Mouse (Mus musculus) hindbrain, embryonic 11.5 days (tissue): ENCODE results near the gene Kyat1. TPM values are rescaled to one million over a fixed set of nuclear protein-coding genes. Genes with fewer than 3 reads are reported as not detected.

ENCODE experiments used
- ATAC-seq: fragments of 200-750 bp; cut with Nextera tagmentation; 2 replicates; pipeline ENCODE4 v1.8.0; 2017; ENCODE audit warnings: mild to moderate bottlenecking, moderate TSS enrichment, moderate library complexity; ENCODE audit not compliant: low FRiP score
- DNase-seq: peaks from one replicate; pipeline ENCODE4 v3.0.0-alpha.2; 2015; ENCODE audit warnings: low spot score
- H3K27ac ChIP-seq: fragments of 300-500 bp; sonication (generic); 2 replicates; pipeline ENCODE4 v1.5.1; 2014; ENCODE audit warnings: mild to moderate bottlenecking, low read depth, low read length
- H3K27me3 ChIP-seq: fragments of 300-500 bp; sonication (generic); 2 replicates; pipeline ENCODE4 v1.6.1; 2014; ENCODE audit warnings: mild to moderate bottlenecking, low read length, moderate library complexity, mixed read lengths; ENCODE audit not compliant: control insufficient read depth, insufficient read depth
- H3K36me3 ChIP-seq: fragments of 300-500 bp; sonication (generic); 2 replicates; pipeline ENCODE4 v1.6.1; 2014; ENCODE audit warnings: mild to moderate bottlenecking, low read length, moderate library complexity, mixed read lengths; ENCODE audit not compliant: control insufficient read depth, insufficient read depth
- H3K4me1 ChIP-seq: fragments of 300-500 bp; sonication (generic); replicated peaks from 2 replicates; pipeline ENCODE4 v1.6.1; 2014; ENCODE audit warnings: low read length, mixed read lengths; ENCODE audit not compliant: control insufficient read depth, insufficient read depth
- H3K4me2 ChIP-seq: fragments of 300-500 bp; sonication (generic); replicated peaks from 2 replicates; pipeline ENCODE4 v1.6.1; 2014; ENCODE audit warnings: mild to moderate bottlenecking, low read depth, low read length
- H3K4me3 ChIP-seq: fragments of 300-500 bp; sonication (generic); 2 replicates; pipeline ENCODE4 v1.5.1; 2014; ENCODE audit warnings: low read depth, low read length
- H3K9ac ChIP-seq: fragments of 300-500 bp; sonication (generic); 2 replicates; pipeline ENCODE4 v1.6.1; 2014; ENCODE audit warnings: low read depth, low read length
- H3K9me3 ChIP-seq: fragments of 300-500 bp; sonication (generic); 2 replicates; pipeline ENCODE4 v1.6.1; 2016; ENCODE audit warnings: low read length; ENCODE audit not compliant: control insufficient read depth
- WGBS: fragments of 180-500 bp; shearing (Covaris S2); extraction: QIAGEN DNeasy Blood & Tissue Kit; methylation state at CpG from one replicate; pipeline ENCODE4 v1.1.7; 2014; 5-methylcytosine and 5-hydroxymethylcytosine counted together
- polyA plus RNA-seq: library from polyadenylated mRNA; unstranded; fragments of >200 nt; fragmentation: Nextera tagmentation; extraction: Ambion mirVana; gene quantifications from 2 replicates; pipeline ENCODE4 v1.2.1, GENCODE M21; 2014

The Kyat1 gene
- polyA plus RNA-seq, 1 experiment from 2014 or later = 9.4 TPM

DNA sequence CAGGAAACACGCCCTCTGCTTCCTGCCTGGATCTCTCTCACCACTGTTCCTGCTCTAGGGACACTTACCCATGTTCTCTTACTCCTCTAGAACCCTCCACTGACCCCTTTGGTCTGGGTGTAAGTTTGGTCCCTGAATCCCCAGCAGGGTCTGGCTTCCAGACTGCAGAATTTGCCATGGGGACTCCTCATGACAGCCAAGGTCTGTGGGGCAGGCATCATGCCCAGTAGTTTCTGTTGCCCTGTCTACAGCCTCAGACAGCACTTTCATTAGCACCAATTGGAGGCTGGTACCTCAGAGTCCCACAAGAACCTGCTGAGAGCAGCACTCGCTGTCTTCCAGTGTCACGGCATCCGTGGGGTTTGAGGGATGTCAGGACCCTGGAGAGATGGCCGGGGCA is 2.2 kb upstream of the Kyat1 start:
- Histone ChIP-seq H3K27me3 (no peaks in the 10 kb centered on the region), H3K9ac (no peak overlapping the region), H3K4me3 (no peak overlapping the region), H3K4me2 (no peak overlapping the region), H3K9me3 (no peaks in the 10 kb centered on the region), H3K36me3 (no peaks in the 10 kb centered on the region), H3K27ac (no peak overlapping the region), H3K4me1 (0 out of 2 replicates have a peak, but pooled peaks cover 7% of the 10 kb centered on the region)
- DNase-seq = no peak
- WGBS = 82% methylated on average over 5 of the region's 5 CpGs
- no peak for ATAC-seq

DNA sequence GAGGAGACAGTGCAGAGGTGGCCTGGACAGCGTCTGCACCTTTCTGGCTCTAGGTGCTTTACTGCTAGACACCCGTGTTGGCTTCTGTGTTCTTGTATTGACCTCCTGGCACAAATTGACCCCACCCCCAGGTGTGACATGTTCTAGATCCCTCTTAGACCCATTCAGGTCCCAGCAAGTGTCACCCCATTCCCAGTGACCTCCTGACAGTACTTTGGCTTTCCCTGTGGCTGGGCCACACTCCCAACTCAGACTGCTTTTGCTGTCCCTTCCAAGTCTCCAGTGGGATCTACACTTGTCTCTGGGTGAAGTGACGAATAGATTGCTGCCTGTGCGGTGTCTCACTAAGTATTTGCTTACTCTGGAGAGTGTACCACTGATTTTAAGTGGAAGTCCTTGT is 1.8 kb upstream of the Kyat1 start:
- H3K4me3 ChIP-seq = no peak overlapping the region
- no peaks in the 10 kb centered on the region for H3K36me3 ChIP-seq
- 0 out of 2 replicates have a peak, but pooled peaks cover 7% of the 10 kb centered on the region for H3K4me1 ChIP-seq
- DNase-seq (no peak), ATAC-seq (no peak)
- no peak overlapping the region for H3K27ac ChIP-seq
- H3K9ac ChIP-seq = no peak overlapping the region
- WGBS = 88% methylated on average over 4 of the region's 4 CpGs
- no peak overlapping the region for H3K4me2 ChIP-seq
- H3K27me3 ChIP-seq = no peaks in the 10 kb centered on the region
- no peaks in the 10 kb centered on the region for H3K9me3 ChIP-seq

DNA sequence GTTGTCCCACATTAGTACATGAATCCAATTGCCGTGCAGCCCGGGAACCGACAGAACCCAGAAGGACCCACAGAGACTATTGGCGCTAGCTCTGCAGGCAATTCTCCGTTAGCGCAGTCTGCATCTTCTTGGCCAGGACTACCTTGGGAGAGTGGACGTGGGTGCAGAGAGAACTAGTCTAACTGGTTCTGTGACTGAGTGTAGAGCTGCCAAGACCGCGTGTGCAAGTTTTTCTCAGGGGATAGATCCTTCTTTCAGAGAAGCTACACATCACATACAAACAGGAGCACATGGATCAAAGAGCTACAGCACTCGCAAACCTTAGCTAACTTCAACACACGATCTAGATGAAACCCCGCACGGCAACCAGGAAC is 405 bp downstream of the Kyat1 start:
- Histone ChIP-seq H3K9ac (peak overlapping the region; percentile 35), H3K4me1 (0 out of 2 replicates have a peak, but pooled peaks cover 7% of the 10 kb centered on the region), H3K4me2 (peak overlapping the region; percentile 82), H3K4me3 (peak overlapping the region; percentile 65), H3K36me3 (no peaks in the 10 kb centered on the region), H3K9me3 (no peaks in the 10 kb centered on the region), H3K27ac (0 out of 2 replicates have a peak overlapping the region, but pooled peaks have one; percentile 37), H3K27me3 (no peaks in the 10 kb centered on the region)
- DNase-seq (no peak), ATAC-seq (peak; percentile 14; the same call in 1 of the 2 replicates)
- WGBS = 3% methylated on average over 13 of the region's 13 CpGs

DNA sequence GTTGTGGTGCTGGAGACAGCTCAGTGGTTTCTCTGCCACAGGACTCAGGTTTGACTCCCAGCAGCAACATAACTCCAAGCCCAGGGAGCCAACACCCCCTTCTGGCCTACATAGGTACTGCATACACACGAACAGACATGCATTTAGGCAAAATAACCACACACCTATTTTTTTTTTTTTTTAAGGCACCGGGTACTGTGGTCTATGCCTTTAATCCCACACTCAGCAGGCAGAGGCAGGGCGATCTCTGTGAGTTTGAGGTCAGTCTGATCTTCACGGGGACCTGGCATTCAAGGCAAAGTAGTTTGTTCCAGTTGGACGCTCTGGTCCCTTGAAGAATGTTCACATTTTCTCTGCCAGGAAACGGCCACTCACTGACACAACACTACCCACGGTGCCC is 2.2 kb downstream of the Kyat1 start:
- DNase-seq (peak; percentile 33), ATAC-seq (no peak)
- H3K4me2 ChIP-seq = no peak overlapping the region
- H3K9me3 ChIP-seq = no peaks in the 10 kb centered on the region
- H3K4me3 ChIP-seq = no peak overlapping the region
- H3K27ac ChIP-seq = no peak overlapping the region
- H3K4me1 ChIP-seq = 0 out of 2 replicates have a peak, but pooled peaks cover 7% of the 10 kb centered on the region
- no peaks in the 10 kb centered on the region for H3K27me3 ChIP-seq
- H3K9ac ChIP-seq = no peak overlapping the region
- 76% methylated on average over 7 of the region's 7 CpGs for WGBS
- H3K36me3 ChIP-seq = no peaks in the 10 kb centered on the region

DNA sequence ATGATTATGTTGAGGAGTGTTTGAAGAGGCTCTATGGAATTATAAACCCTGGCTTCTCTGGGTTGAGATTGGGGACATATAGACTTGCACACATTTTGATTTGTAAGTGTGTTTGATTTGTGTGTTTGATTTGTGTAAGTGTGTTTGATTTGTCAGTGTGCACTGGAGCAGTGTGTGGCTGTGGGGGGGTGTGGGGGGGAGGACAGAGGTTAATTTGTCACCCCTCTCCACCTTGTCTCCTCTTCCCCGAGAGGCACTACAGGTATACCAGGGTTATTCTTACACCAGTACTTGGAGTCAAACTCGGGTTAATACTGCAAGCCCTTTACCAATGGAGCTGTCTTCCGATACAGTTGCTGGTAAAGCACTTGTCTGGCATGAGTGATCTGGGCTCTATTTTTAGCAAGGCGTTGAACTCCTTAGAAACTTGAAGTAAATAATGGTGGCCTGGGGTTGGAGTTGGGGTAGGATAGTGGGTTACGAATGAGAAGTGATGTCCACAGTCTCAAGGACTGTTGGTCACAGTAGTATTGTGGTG is 5.2 kb downstream of the Kyat1 start:
- no peak for ATAC-seq
- no peak overlapping the region for H3K4me3 ChIP-seq
- no peak overlapping the region for H3K4me2 ChIP-seq
- H3K9me3 ChIP-seq = no peaks in the 10 kb centered on the region
- no peaks in the 10 kb centered on the region for H3K4me1 ChIP-seq
- H3K36me3 ChIP-seq = no peaks in the 10 kb centered on the region
- no peak overlapping the region for H3K27ac ChIP-seq
- no peak for DNase-seq
- H3K27me3 ChIP-seq = no peaks in the 10 kb centered on the region
- no peak overlapping the region for H3K9ac ChIP-seq
- WGBS = 89% methylated on average over 5 of the region's 5 CpGs

DNA sequence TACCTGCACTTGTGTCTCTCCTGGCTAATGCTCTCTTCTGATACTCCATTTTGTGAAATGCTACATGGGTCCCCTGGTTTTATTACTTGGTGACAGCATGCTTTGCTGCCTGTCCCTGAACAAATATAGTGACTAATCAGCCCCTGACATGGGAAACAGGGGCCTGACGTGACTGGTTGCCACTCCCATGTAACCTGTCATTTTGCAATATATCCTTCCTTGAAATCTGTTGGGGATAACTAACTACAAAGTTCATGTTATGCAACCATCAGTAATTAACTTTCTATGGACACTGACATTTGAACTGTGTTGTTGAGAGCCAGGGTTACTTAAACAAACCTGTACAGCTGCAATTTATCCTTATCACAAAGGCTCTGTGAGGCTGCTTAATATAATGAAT is 5.7 kb downstream of the Kyat1 start:
- Histone ChIP-seq H3K9me3 (no peaks in the 10 kb centered on the region), H3K36me3 (no peaks in the 10 kb centered on the region), H3K4me2 (no peak overlapping the region), H3K4me3 (no peak overlapping the region), H3K4me1 (no peaks in the 10 kb centered on the region), H3K9ac (no peak overlapping the region), H3K27me3 (no peaks in the 10 kb centered on the region), H3K27ac (no peak overlapping the region)
- DNase-seq (no peak), ATAC-seq (no peak)
- WGBS = 79% methylated on average over 1 of the region's 1 CpGs

DNA sequence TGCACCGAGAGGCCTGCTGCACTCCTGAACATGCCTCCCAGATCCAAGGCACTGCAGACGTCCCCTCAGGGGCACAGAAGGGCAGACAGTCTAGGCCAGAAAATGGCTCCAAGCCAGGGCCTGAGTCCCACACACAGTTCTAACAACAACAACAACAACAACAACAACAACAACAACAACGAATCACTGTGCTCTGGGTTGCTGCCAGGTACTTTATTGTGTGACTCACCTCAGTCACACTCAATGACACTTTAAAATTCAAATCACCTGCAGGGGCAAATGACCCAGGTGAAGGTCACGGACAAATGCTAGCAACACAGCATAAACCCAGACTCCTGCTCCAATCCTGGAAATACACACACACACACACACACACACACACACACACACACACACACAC is 7.6 kb downstream of the Kyat1 start:
- 72% methylated on average over 4 of the region's 4 CpGs for WGBS
- H3K27me3 ChIP-seq = no peaks in the 10 kb centered on the region

DNA sequence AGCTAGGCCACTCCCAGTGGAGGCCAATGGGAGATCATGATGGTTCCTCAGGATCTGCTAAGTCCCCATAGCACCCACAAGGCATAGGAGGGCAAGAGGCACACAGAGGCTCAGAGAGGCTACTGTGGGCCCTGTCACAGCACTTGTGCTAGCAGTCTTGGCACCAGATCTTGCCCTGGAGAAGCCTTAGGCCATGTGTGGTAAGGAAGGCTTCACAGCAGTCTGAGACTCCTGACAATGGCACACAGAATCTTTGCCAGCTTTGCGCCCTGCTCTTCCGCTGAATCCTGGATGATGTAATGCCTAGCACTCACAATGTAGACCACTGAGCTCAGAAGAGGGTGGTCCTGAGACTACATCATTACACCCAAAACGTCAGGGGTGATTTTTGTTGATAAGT is 11.0 kb downstream of the Kyat1 start:
- Histone ChIP-seq H3K4me2 (no peak overlapping the region), H3K4me3 (no peak overlapping the region), H3K4me1 (no peaks in the 10 kb centered on the region), H3K9ac (no peak overlapping the region), H3K9me3 (no peaks in the 10 kb centered on the region), H3K27me3 (no peaks in the 10 kb centered on the region), H3K27ac (no peak overlapping the region), H3K36me3 (no peaks in the 10 kb centered on the region)
- WGBS = 90% methylated on average over 3 of the region's 3 CpGs
- ATAC-seq (no peak), DNase-seq (no peak)

More for the DNA sequence above, 7.6 kb downstream of the Kyat1 start:
- no peak for ATAC-seq
- Histone ChIP-seq H3K4me2 (no peak overlapping the region), H3K4me3 (no peak overlapping the region), H3K9ac (no peak overlapping the region), H3K4me1 (no peaks in the 10 kb centered on the region), H3K9me3 (no peaks in the 10 kb centered on the region), H3K36me3 (no peaks in the 10 kb centered on the region), H3K27ac (no peak overlapping the region)
- DNase-seq = no peak

DNA sequence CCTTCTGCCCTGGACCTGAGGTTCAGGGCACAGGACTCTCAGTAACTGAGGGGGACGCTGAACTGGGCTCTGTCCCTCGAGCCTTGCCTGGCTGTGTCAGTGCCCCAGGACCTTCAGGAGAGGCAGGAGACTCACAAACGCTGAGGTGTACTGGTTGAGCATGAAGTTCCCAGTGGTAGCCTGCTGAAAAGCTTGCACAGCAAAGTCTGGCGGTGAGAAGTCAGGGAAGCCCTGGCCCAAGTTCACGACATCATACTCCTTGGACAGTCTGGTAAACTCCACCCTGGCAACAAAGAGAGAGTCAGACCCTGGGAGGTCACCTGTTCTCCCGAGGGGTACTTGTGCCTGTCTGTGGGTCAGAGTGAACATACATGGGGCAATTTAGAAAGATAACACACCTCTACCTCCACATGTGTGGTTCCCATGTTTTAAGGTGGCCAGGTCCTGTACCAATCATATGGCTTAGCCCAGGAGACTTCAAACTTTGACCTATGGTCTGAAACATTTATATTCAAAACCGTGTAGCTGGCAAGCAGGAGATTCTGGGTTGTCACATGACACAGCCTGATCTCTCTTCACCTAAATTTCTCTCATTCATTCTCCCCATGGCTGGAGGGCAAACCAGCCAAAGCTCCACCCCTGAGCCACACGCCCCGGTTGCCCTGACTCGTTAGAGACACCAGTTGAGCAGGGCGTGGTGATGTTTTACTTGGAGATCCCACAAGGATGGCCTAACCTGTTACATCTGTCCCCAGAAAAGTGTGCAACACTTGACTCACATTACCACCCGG is 13.7 kb downstream of the Kyat1 start:
- H3K4me2 ChIP-seq = no peak overlapping the region
- no peak overlapping the region for H3K27ac ChIP-seq
- no peak overlapping the region for H3K9ac ChIP-seq
- DNase-seq (no peak), ATAC-seq (no peak)
- H3K36me3 ChIP-seq = no peaks in the 10 kb centered on the region
- WGBS = 92% methylated on average over 12 of the region's 12 CpGs
- H3K27me3 ChIP-seq = no peaks in the 10 kb centered on the region
- no peak overlapping the region for H3K4me3 ChIP-seq
- H3K9me3 ChIP-seq = no peaks in the 10 kb centered on the region
- H3K4me1 ChIP-seq = no peaks in the 10 kb centered on the region
